Mouse (Mus musculus) thymus, adult 2 months (tissue): ENCODE results near the gene Sh2b3. TPM values are rescaled to one million over a fixed set of nuclear protein-coding genes. Genes with fewer than 3 reads are reported as not detected.

Source experiments
- DNase-seq: peaks from one replicate; pipeline ENCODE4 v3.0.0; 2021
- H3K27ac ChIP-seq: fragments of 200-500 bp; 2 replicates; pipeline ENCODE4 v1.5.1; 2012; ENCODE audit warnings: low read length, control low read depth; ENCODE audit not compliant: control insufficient read depth, insufficient read depth
- H3K27me3 ChIP-seq: fragments of 200-500 bp; 2 replicates; pipeline ENCODE4 v1.6.1; 2012; ENCODE audit warnings: mild to moderate bottlenecking, low read length, moderate library complexity, mixed read lengths; ENCODE audit not compliant: control insufficient read depth, insufficient read depth
- H3K36me3 ChIP-seq: fragments of 200-500 bp; 2 replicates; pipeline ENCODE4 v1.6.1; 2012; ENCODE audit warnings: mild to moderate bottlenecking, low read length, moderate library complexity; ENCODE audit not compliant: control insufficient read depth, insufficient read depth
- H3K4me1 ChIP-seq: fragments of 200-500 bp; replicated peaks from 2 replicates; pipeline ENCODE4 v1.6.1; 2012; ENCODE audit warnings: low read length; ENCODE audit not compliant: control insufficient read depth, insufficient read depth
- H3K4me3 ChIP-seq: fragments of 200-500 bp; 2 replicates; pipeline ENCODE4 v1.5.1; 2012; ENCODE audit warnings: mild to moderate bottlenecking, low read length, control low read depth, moderate library complexity; ENCODE audit not compliant: control insufficient read depth, insufficient read depth
- CTCF ChIP-seq: fragments of 200-500 bp; IDR thresholded peaks from 2 replicates; pipeline ENCODE4 v1.5.1; 2012; ENCODE audit warnings: mild to moderate bottlenecking, control low read depth, low read length, moderate library complexity, borderline replicate concordance; ENCODE audit not compliant: control insufficient read depth, poor library complexity, insufficient read depth; ENCODE audit errors: extremely low read depth
- POLR2A ChIP-seq: fragments of 200-500 bp; IDR thresholded peaks from 2 replicates; pipeline ENCODE4 v1.6.1; 2012; ENCODE audit warnings: mild to moderate bottlenecking, low read length, control low read depth, moderate library complexity; ENCODE audit not compliant: control insufficient read depth, poor library complexity, insufficient read depth; ENCODE audit errors: extremely low read depth
- WGBS: fragments of 180-500 bp; shearing (Covaris S2); methylation state at CpG from one replicate; pipeline ENCODE4 v1.1.7; 2018; 5-methylcytosine and 5-hydroxymethylcytosine counted together
- polyA plus RNA-seq: library from polyadenylated mRNA; depleted of rRNA; stranded (reverse); fragments of >200 nt; gene quantifications from 2 replicates; pipeline ENCODE4 v1.2.3, GENCODE M21; 2012

The Sh2b3 gene
- polyA plus RNA-seq, 1 experiment = 48.3 TPM

DNA sequence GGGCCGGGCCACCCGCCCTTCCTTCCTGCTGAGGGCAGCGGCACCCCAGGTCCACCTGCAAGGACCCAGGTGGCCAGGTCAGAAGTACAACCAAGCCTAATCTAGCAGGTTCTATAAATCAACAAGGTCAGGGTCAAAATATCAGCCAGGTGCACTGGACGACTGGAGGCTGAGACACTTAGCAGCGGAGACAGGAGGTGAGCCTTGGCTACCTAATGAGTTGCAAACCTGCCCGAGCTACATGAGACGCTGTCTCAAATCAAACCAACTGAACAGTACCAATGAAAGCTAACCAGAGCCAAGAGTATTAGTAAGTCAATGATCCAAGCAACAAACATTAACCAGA is 1.7 kb upstream of the Sh2b3 start:
- TF ChIP-seq POLR2A (no peak), CTCF (no peak)
- H3K27me3 ChIP-seq = no peaks in the 10 kb centered on the region
- DNase-seq = no peak
- H3K4me3 ChIP-seq = 0 out of 2 replicates have a peak overlapping the region, but pooled peaks have one; percentile 45
- H3K36me3 ChIP-seq = no peaks in the 10 kb centered on the region
- 39% methylated on average over 7 of the region's 7 CpGs for WGBS
- H3K4me1 ChIP-seq = peaks cover 52% of the 10 kb centered on the region
- no peak overlapping the region for H3K27ac ChIP-seq

DNA sequence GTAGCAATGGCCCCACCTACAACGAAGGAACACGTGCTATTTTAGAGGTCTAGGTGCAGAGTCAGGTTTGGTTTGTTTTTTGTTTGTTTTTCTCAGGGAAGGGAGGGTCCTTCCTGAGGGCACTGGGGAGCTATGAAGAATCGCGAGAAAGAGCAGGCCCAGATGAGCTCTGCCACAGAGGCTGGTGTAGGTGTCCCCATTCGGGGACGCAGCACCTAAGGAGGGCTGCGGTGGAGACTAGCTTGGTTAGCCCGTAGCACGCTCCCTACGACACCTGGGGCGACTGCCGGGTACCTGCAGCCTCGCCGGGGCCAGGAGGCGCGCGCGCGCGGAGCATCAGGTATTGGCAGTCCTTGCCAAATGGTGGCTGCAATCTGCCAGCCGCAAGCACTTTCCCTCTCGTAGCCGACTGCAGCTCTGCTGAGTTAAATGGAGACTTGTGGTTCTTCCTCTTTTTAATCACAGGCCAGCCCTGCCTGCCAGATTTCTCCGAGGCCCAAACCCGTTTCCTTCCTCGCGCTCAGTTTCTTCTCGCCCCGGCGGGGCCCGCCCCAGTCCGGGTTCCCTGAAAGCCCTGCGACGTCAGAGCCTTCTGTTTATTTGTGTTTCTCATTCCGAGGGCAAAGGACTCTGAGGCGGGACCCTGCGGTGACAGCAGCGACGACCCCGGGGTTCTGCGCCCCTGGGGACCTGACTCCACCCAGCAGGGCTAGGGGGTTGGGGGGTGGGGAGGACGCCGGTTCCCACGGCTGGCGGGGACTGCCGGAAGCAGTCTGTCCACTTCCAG is 1.1 kb upstream of the Sh2b3 start:
- H3K4me1 ChIP-seq = peaks cover 56% of the 10 kb centered on the region
- no peaks in the 10 kb centered on the region for H3K27me3 ChIP-seq
- peak; percentile 44 for DNase-seq
- 0 out of 2 replicates have a peak, but pooled peaks have one; percentile 35 for TF ChIP-seq POLR2A
- TF ChIP-seq CTCF = 0 out of 2 replicates have a peak, but pooled peaks have one; percentile 14
- H3K4me3 ChIP-seq = peak overlapping the region; percentile 45
- no peaks in the 10 kb centered on the region for H3K36me3 ChIP-seq
- H3K27ac ChIP-seq = peak overlapping the region; percentile 5; the same call in 1 of the 2 replicates
- under 1% methylated on average over 46 of the region's 46 CpGs for WGBS

DNA sequence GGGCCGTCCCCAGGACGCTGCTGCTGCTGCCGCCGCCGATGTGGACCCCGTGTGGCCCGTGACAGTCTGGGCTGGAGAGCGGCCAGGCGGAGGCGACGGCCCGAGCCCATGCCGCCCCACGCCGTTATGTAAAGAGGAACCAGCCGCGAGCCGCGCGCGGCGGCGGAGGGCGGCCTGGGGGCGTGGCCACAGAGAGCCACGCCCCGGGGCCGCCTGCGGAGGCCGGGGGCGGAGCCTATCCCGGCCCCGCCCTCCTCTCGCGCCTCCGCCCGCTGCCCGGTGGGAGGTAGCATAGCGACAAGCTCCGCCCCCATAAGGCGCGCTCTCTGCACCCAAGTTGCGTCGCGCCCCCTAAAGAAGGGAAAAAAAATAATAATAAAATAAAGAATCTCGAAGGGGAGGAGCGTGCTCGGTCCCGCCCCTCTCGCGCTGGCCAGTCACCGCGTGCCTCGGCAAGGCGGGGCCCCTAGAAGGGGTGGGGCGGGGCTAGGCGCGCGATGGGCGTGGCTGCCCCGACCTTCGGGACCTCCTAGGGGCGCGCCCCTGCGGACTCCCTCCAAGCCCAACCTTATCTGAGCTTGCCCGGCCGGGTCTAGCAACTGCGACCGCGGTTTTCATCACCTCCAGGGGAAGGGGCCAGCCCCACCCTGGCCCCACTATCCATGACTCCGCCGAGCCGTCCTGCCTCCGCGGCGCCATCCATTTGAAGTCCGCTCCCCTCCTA is 592 bp downstream of the Sh2b3 start:
- H3K4me1 ChIP-seq = peaks cover 60% of the 10 kb centered on the region
- under 1% methylated on average over 77 of the region's 77 CpGs for WGBS
- peak overlapping the region; percentile 91 for H3K4me3 ChIP-seq
- DNase-seq = peak; percentile 82
- 0 out of 2 replicates have a peak overlapping the region, but pooled peaks have one; percentile 3 for H3K27ac ChIP-seq
- no peak for TF ChIP-seq CTCF
- TF ChIP-seq POLR2A = peak; percentile 63
- no peaks in the 10 kb centered on the region for H3K36me3 ChIP-seq
- no peaks in the 10 kb centered on the region for H3K27me3 ChIP-seq

- no peak for TF ChIP-seq POLR2A
- no peak for TF ChIP-seq CTCF
Measured at GRCm38 (mm10) chr5:121835949-121836691, 1.3 kb downstream of the Sh2b3 start.

DNA sequence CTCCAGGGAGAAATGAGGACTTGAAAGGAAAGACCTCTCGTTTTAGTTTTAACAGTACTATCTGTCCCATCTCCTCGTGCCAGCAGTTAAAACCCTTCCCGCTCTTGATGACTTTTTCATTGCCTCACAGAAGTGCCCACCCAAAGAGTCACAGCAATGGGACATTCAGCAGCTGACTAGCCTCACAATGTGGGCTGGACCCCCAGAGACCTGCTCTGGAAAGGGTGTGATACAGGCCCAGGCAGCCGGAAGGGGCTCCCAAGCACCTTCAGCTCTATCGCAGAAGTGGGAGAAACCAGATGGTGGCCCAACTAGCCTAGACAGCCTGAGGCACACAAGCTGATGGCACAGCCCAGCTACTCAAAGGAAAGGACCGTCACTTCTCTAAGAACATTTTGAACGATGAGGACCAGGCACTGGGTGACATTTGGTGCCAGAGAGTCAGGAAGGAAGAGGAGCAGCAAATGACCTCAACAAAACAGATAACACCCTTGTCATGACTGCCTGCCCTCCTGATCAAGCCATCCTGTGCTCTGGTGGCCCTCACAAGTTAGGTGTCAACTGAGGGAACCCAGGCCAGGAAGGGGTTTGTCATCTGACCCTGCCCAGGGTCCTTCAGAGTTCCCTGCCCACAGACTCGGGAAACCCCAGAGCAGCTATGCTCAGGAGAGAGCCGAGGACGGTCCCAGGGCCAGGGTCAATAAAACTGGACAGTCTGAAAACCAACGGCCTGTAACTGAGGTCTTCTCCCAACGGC is 2.3 kb downstream of the Sh2b3 start:
- DNase-seq = no peak
- Histone ChIP-seq H3K27ac (peak overlapping the region; percentile 4; the same call in 1 of the 2 replicates), H3K4me1 (peaks cover 62% of the 10 kb centered on the region), H3K36me3 (no peaks in the 10 kb centered on the region), H3K27me3 (no peaks in the 10 kb centered on the region), H3K4me3 (peak overlapping the region; percentile 91)
- no peak for TF ChIP-seq CTCF
- no peak for TF ChIP-seq POLR2A
- 19% methylated on average over 12 of the region's 12 CpGs for WGBS

More at GRCm38 (mm10) chr5:121835949-121836691, 1.3 kb downstream of the Sh2b3 start:
- Histone ChIP-seq H3K4me3 (peak overlapping the region; percentile 91), H3K36me3 (no peaks in the 10 kb centered on the region), H3K4me1 (peaks cover 62% of the 10 kb centered on the region), H3K27ac (no peak overlapping the region), H3K27me3 (no peaks in the 10 kb centered on the region)
- WGBS = under 1% methylated on average over 51 of the region's 51 CpGs
- DNase-seq = no peak
